Mouse (Mus musculus): Measurements from ENCODE around the gene Mlf2. TPM values are rescaled to one million over a fixed set of nuclear protein-coding genes. Genes with fewer than 3 reads are reported as not detected.

Mlf2 gene
- polyA plus RNA-seq, 1 experiment = 21.9 TPM

GRCm38 (mm10) chr6:124925173-124925793, 5.9 kb upstream of the Mlf2 start:
- Histone ChIP-seq H3K9me3 (ENCODE audit: control insufficient read depth, low read length) (no peaks in the 10 kb centered on the region), H3K36me3 (ENCODE audit: control insufficient read depth) (no peaks in the 10 kb centered on the region), H3K4me1 (ENCODE audit: control insufficient read depth) (peaks cover 7% of the 10 kb centered on the region), H3K4me3 (replicated peaks) (no peak overlapping the region), H3K27me3 (ENCODE audit: control insufficient read depth) (peaks cover 37% of the 10 kb centered on the region)
- TF ChIP-seq TAL1 (IDR thresholded peaks at IDR 0.05; ENCODE audit: low read length) = no peak
- TF ChIP-seq GATA1 (IDR thresholded peaks at IDR 0.05; ENCODE audit: low read length) = no peak

GRCm38 (mm10) chr6:124925941-124926340, 5.2 kb upstream of the Mlf2 start:
- Histone ChIP-seq H3K4me3 (replicated peaks) (no peak overlapping the region), H3K9me3 (ENCODE audit: control insufficient read depth, low read length) (no peaks in the 10 kb centered on the region), H3K36me3 (ENCODE audit: control insufficient read depth) (no peaks in the 10 kb centered on the region), H3K27me3 (ENCODE audit: control insufficient read depth) (peaks cover 31% of the 10 kb centered on the region), H3K4me1 (ENCODE audit: control insufficient read depth) (peaks cover 13% of the 10 kb centered on the region)
- TF ChIP-seq GATA1 (IDR thresholded peaks at IDR 0.05; ENCODE audit: low read length) = no peak
- TF ChIP-seq TAL1 (IDR thresholded peaks at IDR 0.05; ENCODE audit: low read length) = no peak

GRCm38 (mm10) chr6:124930231-124930630, 955 bp upstream of the Mlf2 start:
- Histone ChIP-seq H3K27me3 (ENCODE audit: control insufficient read depth) (peaks cover 8% of the 10 kb centered on the region), H3K9me3 (ENCODE audit: control insufficient read depth, low read length) (no peaks in the 10 kb centered on the region), H3K36me3 (ENCODE audit: control insufficient read depth) (peaks cover 28% of the 10 kb centered on the region), H3K4me1 (ENCODE audit: control insufficient read depth) (peaks cover 31% of the 10 kb centered on the region), H3K4me3 (replicated peaks) (peak overlapping the region; percentile 97)
- TF ChIP-seq GATA1 (IDR thresholded peaks at IDR 0.05; ENCODE audit: low read length) (no peak), TAL1 (IDR thresholded peaks at IDR 0.05; ENCODE audit: low read length) (no peak)

GRCm38 (mm10) chr6:124931525-124932313, 533 bp downstream of the Mlf2 start:
- no peak for TF ChIP-seq GATA1 (IDR thresholded peaks at IDR 0.05; ENCODE audit: low read length)
- TF ChIP-seq TAL1 (IDR thresholded peaks at IDR 0.05; ENCODE audit: low read length) = no peak
- Histone ChIP-seq H3K4me1 (ENCODE audit: control insufficient read depth) (peaks cover 31% of the 10 kb centered on the region), H3K4me3 (replicated peaks) (peak overlapping the region; percentile 97), H3K9me3 (ENCODE audit: control insufficient read depth, low read length) (no peaks in the 10 kb centered on the region), H3K27me3 (ENCODE audit: control insufficient read depth) (no peaks in the 10 kb centered on the region), H3K36me3 (ENCODE audit: control insufficient read depth) (peaks cover 43% of the 10 kb centered on the region)

GRCm38 (mm10) chr6:124932314-124932695, 1.1 kb downstream of the Mlf2 start:
- peaks cover 31% of the 10 kb centered on the region for H3K4me1 ChIP-seq (ENCODE audit: control insufficient read depth)
- H3K9me3 ChIP-seq (ENCODE audit: control insufficient read depth, low read length) = no peaks in the 10 kb centered on the region
- H3K36me3 ChIP-seq (ENCODE audit: control insufficient read depth) = peaks cover 47% of the 10 kb centered on the region
- no peaks in the 10 kb centered on the region for H3K27me3 ChIP-seq (ENCODE audit: control insufficient read depth)
- H3K4me3 ChIP-seq (replicated peaks) = peak overlapping the region; percentile 97
- TF ChIP-seq TAL1 (IDR thresholded peaks at IDR 0.05; ENCODE audit: low read length) (no peak), GATA1 (IDR thresholded peaks at IDR 0.05; ENCODE audit: low read length) (no peak)

GRCm38 (mm10) chr6:124933127-124933526, 1.9 kb downstream of the Mlf2 start:
- Histone ChIP-seq H3K9me3 (ENCODE audit: control insufficient read depth, low read length) (no peaks in the 10 kb centered on the region), H3K36me3 (ENCODE audit: control insufficient read depth) (peaks cover 54% of the 10 kb centered on the region), H3K4me3 (replicated peaks) (no peak overlapping the region), H3K4me1 (ENCODE audit: control insufficient read depth) (peaks cover 31% of the 10 kb centered on the region), H3K27me3 (ENCODE audit: control insufficient read depth) (no peaks in the 10 kb centered on the region)
- TF ChIP-seq GATA1 (IDR thresholded peaks at IDR 0.05; ENCODE audit: low read length) (no peak), TAL1 (IDR thresholded peaks at IDR 0.05; ENCODE audit: low read length) (no peak)

- Histone ChIP-seq H3K4me3 (replicated peaks) (no peak overlapping the region), H3K36me3 (ENCODE audit: control insufficient read depth) (peaks cover 57% of the 10 kb centered on the region), H3K27me3 (ENCODE audit: control insufficient read depth) (no peaks in the 10 kb centered on the region), H3K9me3 (ENCODE audit: control insufficient read depth, low read length) (no peaks in the 10 kb centered on the region), H3K4me1 (ENCODE audit: control insufficient read depth) (peaks cover 29% of the 10 kb centered on the region)
- TF ChIP-seq TAL1 (IDR thresholded peaks at IDR 0.05; ENCODE audit: low read length) (no peak), GATA1 (IDR thresholded peaks at IDR 0.05; ENCODE audit: low read length) (no peak)
Measured at GRCm38 (mm10) chr6:124934670-124935069, 3.5 kb downstream of the Mlf2 start.

- peaks cover 57% of the 10 kb centered on the region for H3K36me3 ChIP-seq (ENCODE audit: control insufficient read depth)
- peaks cover 16% of the 10 kb centered on the region for H3K4me1 ChIP-seq (ENCODE audit: control insufficient read depth)
- no peaks in the 10 kb centered on the region for H3K9me3 ChIP-seq (ENCODE audit: control insufficient read depth, low read length)
- no peaks in the 10 kb centered on the region for H3K27me3 ChIP-seq (ENCODE audit: control insufficient read depth)
- H3K4me3 ChIP-seq (replicated peaks) = no peak overlapping the region
- TF ChIP-seq GATA1 (IDR thresholded peaks at IDR 0.05; ENCODE audit: low read length) (no peak), TAL1 (IDR thresholded peaks at IDR 0.05; ENCODE audit: low read length) (no peak)
Measured at GRCm38 (mm10) chr6:124936681-124937080, 5.5 kb downstream of the Mlf2 start.

GRCm38 (mm10) chr6:124937493-124937892, 6.3 kb downstream of the Mlf2 start:
- H3K4me1 ChIP-seq (ENCODE audit: control insufficient read depth) = peaks cover 7% of the 10 kb centered on the region
- peaks cover 53% of the 10 kb centered on the region for H3K36me3 ChIP-seq (ENCODE audit: control insufficient read depth)

More at GRCm38 (mm10) chr6:124937493-124937892, 6.3 kb downstream of the Mlf2 start:
- H3K27me3 ChIP-seq (ENCODE audit: control insufficient read depth) = no peaks in the 10 kb centered on the region
- H3K9me3 ChIP-seq (ENCODE audit: control insufficient read depth, low read length) = no peaks in the 10 kb centered on the region
- no peak overlapping the region for H3K4me3 ChIP-seq (replicated peaks)
- no peak for TF ChIP-seq GATA1 (IDR thresholded peaks at IDR 0.05; ENCODE audit: low read length)
- no peak for TF ChIP-seq TAL1 (IDR thresholded peaks at IDR 0.05; ENCODE audit: low read length)

All from erythroblast, embryonic 14.5 days (primary cell).